Mouse (Mus musculus): ENCODE measurements around the gene Hoxa11.

Hoxa11 gene

GRCm38 (mm10) chr6:52265306-52265912 is 19.8 kb upstream of the Hoxa11 start:
- no peak for DNase-seq (ENCODE audit: low spot score in 2 of 2)

DNA sequence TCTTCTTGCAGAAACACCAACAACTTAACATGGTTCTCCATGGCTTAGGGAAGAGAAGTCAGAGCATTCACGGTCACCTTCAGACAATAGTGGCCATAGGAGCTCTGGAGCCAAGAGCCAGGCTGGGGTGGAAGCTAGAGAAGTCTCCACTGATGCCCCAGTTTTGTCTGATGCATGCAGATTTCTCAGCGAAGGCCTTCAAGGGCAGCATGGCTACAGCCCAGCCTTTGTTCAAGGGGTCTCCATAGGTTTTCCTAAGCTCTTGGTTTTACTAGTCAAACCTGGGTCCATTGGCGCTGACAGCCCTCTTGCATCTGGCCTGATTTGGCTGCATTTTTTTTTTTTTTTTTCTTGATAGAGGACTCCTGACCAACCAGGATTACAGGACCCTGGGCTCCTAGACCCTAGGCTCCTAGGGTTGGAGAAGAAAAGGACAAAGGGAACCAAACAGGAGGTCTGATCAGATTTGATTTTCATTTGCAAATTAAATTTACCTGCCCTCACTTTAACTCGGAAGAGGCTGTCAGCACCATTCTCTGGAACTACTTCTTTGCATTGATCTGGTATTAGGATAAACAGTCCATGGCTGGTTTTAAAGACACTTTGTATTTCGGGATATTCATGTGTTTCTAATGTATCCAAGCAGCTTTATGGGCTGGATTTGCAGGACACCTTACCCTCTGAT is 18.6 kb upstream of the Hoxa11 start:
- DNase-seq (ENCODE audit: low spot score in 2 of 2), result no peak

GRCm38 (mm10) chr6:52263321-52263585 is 17.6 kb upstream of the Hoxa11 start:
- DNase-seq (ENCODE audit: low spot score in 2 of 2), result no peak

DNA sequence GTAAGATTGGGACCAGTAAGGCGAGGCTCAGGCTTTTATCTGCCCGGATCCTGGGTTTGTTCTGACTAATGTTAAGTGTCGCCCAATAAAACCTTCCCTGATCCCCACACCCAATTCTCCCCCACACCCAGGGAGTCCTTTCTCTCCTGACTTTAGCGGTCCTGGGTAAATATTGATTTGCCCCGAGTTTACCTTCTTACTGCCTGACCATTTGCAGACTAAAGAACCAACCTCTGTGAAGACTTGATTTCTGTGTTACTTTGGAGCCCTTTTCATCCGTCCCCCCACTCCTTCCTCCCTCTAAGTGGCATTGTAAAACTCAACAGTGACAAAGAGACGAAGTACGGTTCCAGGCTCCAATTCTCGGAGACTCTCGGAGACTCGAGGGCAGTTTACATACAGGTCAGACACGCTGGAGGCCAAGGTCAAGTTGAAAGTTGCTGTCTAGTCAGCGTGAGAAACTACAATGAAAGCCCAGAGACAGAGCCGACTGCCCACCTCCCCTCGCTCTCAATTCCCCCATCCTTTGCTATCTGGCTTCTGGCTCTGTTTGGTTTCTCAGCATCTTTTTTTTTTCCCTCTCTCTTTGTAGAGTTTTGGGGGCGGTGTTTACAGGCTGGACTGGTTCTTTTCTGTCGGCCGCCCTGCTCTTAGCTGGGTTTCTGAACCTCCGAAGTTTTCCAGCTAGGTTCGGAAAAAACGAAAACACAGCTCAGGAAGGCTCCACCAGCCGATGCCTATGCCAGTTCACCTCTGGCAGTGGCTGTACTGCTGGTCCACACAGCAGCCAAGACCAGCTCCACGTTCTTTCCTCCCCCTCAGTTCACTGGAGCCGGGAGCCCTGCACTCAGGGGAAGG is 17.1 kb upstream of the Hoxa11 start:
- no peak for DNase-seq (ENCODE audit: low spot score in 2 of 2)

- no peak for DNase-seq (ENCODE audit: low spot score in 2 of 2)
These were observed 16.3 kb upstream of the Hoxa11 start for GRCm38 (mm10) chr6:52261751-52262462.

DNA sequence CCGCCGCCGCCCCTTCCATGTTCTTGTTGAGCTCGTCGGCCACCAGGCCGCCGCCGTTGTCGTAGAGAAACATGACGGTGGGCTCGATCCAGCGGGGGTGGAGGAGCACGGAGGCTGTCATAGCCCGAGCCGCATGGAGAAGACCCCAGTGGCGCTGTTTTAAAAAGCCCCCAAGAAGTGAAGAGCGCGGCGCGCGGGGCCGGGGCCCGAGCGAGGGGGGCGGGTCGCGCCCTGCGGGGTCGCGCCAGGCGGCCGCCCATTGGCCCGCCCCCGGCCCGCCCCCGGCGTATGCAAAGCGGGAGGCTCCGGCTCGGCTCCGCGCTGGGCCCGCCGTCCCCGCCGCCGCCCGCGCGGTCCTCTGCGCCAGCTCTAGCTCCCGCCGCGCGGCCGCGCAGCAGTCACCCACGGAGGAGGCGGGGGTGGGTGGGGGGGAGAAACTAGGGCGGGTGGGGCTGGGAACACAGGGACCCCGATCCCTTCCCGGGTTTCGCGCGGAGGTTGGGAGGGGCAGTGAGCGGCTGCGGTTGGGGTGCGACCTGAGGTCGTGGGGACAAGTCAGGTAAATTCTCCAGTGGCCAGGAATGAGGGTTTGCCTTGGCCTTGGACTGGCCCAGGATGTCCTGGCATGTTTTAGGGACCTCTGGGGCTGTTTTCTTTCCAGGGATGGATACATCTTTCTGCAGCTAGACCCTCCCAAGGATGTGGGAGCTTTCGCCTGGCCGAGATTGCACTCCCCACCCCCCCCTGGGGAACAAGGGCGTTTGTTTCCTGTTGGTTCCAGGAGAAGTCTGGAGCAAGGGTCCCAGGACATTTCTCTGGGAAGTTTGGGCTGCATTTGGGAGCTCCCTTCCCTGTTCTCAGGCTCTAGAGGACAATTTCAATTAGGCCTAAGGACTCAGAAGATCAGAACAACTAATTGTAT is 15.3 kb upstream of the Hoxa11 start, which contains the start of gene Hoxa13:
Gene Hoxa13, minus strand, starts transcription at position 227 of the 922 bp plus-strand sequence.
- no peak for DNase-seq (ENCODE audit: low spot score in 2 of 2)

DNA sequence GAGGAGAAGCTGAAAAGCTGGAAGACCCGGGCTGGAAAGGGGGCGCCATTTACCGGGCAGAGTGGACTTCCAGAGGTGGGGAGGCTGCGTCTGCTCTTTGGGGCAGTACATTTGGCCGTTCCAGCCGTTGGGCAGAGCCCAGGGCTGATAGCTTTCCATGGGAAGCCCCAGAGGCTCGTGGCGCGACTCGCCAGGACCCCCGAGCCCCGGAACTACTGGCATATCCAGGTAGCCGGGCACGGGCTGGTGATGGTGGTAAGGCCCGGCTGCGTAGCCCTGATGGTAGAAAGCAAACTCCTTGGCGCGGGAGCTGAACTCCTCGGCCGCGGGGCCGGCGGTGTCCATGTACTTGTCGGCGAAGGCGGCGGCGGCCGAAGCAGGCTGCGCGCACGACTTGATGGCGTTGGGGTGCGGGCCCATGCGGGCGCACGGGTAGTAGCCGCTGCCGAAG is 14.2 kb upstream of the Hoxa11 start:
- DNase-seq (ENCODE audit: low spot score in 2 of 2), result no peak

GRCm38 (mm10) chr6:52259081-52259790 is 13.6 kb upstream of the Hoxa11 start:
- no peak for DNase-seq (ENCODE audit: low spot score in 2 of 2)

DNA sequence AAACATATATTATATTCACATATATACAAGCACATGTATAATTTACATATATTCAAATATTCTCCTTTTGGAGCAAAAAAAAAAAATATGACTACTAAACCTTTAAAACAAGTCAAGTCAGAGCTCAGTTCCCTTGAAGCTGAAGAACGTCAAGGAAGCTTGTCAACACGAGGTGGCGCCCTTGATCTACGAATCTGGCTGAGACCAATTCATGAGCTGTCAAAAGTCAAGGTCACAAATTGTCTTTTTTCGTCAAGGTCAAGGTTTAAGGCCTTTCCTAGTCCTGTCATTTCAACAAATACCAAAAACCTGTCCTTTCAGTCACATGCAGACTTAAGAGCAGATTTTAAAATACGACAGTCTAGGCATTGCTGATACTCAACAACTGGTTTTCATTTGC is 11.3 kb upstream of the Hoxa11 start:
- DNase-seq (ENCODE audit: low spot score in 2 of 2), result peak in 1 of 2 experiments; percentile 69

DNA sequence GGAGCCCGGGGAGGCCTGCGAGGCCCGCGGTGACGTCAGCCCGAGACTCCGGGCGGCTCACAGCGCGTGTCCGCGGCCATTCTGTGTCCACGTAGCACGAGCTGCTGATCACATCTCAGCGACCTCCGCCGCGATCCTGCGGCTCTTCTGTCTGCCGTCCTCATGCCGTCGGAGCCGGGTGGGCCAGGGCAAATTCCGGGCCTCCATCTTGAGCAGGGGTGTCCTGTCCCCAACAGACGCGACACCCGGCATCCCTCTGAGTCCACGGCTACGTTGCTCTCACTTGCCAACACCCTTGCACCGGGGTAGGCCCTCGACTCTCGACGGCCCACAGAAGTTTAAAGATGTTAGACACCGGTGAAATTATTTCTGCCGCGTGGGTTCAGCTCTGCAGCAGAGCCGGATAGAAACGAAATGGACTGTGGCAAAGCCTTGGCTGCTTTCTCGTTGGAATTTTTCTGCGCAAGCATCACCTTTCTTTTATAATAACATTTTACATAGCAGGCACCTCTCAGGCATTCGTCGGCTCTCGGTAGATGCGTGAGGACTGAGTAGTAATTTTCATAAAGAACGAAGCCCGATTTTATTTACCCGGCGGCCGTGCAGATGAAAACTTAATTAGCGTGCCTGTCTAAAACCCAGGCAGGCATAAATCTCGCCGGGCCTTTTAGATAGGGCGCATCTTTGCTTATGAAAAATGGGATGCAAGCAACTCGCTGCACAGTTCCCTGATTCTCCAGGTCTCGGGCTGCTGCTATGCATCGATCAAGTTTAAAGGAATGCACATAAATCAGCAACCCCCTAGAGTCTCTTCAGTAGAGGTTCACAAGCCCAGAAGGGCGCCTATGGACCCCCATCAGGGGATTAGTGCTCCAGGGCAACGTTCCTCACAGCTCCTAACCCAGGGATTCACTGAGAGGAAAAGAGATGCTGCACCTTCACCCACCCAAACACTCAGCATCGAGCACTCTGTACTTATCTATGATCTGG is 8.2 kb upstream of the Hoxa11 start:
- DNase-seq (ENCODE audit: low spot score in 2 of 2), result no peak

DNA sequence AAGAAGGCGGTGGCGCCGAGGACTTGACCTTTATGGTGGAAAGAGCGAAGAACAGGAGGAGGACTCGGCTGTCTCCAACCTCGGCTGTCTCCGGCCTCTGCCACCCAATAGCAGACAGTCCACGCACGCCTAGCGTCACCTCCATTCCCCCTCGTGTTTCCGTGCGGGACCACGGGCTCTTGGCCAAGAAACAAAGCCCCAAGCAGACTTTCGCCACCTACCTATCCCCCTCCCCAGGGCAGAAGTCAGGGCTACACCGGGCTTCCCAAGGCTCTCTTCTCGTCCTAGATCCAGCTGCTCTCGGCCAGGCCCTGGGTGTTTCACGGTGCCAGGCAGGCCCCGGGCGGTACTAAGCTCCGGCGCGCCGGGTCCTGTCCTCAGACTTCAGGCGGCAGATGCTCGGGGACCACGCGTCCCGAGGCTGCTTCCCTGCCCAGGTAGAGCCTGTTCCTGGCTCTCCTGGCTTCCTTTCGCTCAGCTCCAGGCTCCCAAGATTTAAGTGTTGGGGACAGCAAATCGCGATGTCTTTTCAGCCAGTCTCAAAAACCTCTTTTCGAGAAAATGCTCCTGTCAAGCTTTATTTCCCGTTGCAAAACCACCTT is 7.3 kb upstream of the Hoxa11 start:
- no peak for DNase-seq (ENCODE audit: low spot score in 2 of 2)

DNA sequence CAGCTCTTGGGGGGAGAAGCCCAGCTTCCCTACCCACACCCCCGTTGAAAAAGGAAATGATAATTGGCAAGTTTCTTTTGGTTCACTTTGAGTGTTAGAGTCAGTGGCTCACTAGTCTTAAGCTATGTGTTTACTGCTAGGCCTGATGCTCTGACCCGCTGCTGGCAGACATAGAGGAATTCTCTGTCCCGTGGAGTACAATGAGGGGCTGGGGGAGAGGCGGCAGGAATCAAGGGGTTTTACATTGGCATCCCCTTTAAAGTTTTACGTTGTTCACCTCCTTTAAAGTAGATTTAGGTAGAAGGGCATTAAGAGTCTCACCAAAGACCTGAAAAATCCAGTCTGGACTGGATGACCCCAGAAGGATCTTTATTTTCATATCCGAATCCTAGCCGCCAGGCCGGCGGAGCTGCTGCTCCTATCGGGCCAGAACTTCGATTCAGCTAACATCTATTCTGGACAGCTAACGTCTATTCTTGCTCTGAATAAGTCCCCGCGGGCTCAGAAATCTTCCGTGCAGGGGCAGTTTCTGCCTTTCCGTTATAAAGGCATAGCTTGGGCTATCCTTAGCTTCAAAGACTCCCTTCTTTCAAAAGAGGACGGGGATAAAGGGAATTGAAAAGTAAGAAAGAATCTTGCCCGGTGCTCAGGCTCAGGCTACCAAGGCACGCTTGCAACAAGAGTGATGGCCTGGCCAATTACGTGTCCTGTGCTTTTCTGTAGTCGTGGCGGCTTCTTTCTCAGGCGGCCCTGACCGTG is 6.6 kb upstream of the Hoxa11 start:
- DNase-seq (ENCODE audit: low spot score in 2 of 2), result no peak

DNA sequence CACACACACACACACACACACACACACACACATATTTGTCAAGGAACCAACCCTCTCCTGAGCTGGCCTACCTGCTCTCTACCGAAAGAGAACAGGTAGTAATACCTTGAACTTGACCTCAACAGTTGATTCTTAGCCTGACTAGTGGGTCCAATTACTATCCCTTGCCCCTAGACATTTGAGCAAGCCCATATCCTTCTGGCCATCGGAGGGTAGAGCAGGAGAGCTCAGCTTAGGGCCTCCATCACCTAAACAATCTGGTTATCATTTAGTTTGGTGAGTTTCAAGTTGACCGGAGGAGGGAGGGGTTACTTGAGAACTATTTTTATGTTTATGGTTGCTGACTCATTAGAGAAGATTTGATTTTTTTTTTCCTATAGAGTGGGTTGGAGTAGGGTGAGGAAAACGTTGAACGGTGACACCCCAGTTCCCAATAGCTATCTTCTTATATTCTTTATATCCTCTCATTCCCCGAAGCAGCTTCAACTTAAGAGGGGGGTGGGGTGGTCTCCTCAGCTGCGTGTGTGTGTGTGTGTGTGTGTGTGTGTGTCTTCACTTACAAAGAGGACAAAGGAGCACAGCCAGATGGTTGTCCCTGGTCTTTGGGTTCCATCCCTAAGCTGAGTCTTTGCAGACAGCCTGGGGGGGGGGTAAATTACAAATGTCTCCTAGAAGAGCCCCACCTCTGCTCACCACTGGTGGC is 5.7 kb upstream of the Hoxa11 start:
- no peak for DNase-seq (ENCODE audit: low spot score in 2 of 2)

DNA sequence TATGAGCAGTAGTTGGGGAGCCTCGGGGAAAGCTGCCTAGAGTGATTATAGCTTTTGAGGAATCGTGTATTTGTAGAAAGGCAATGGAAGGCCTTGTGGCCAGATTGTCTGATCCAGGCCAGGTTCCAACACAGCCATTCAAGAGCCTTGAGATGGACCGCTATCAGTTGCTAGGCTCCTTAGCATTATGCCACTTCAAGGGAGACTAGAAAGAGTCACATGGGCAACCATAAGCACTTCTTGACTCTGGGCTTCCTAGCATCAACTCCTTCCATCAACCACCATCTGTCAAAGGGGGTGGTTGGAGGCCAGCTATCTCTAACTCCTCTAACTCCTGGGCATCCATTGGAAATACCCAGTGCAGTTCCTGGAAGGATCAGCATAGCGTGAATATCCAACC is 4.2 kb upstream of the Hoxa11 start:
- no peak for DNase-seq (ENCODE audit: low spot score in 2 of 2)

GRCm38 (mm10) chr6:52249415-52249738 is 3.8 kb upstream of the Hoxa11 start:
- no peak for DNase-seq (ENCODE audit: low spot score in 2 of 2)

DNA sequence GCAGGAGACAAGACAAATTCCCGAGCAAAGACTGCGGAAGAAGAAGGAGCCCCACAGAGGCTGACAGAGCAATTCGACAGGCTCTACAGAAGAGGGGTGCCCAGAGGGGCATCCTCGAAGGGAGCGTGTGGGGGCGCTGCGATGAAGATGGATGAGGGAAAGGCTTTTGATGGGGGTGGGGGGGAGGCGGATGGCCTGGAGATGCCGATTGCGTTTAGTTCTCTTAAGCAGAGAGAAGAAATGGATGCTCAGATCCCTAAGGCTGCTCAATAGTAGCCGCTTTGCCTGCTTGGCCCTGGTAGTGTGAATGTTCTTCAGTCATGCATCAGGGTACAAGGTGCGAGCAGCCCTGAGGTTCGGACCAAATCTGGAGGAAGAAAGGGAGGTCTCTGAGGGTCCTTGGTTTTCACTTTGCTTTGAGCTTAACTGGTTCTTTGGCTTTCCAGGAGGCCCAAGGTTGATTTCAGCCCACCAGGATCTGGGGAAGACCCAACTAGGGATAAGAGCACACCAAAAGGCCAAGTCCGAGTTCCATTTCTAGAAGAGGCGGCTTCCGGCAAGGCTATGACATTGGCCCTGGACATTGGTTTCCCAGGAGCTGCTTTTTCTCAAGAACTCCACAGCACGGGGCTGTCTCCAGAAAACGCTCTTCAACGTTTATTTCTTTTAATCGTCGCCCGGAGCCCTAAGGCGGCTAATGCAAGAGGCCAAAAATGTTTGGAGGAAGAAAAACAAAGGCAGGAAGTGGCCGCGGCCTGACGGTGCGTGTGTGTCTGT is 3.2 kb upstream of the Hoxa11 start:
- DNase-seq (ENCODE audit: low spot score in 2 of 2), result no peak
